Mouse (Mus musculus): ENCODE measurements at regions not wholly inside any gene's neighbourhood (a gene's known extent, or its start where the extent isn't known, plus 50 kb on each side); places are given as distances from the start of the nearest gene placed in this dataset.

DNA sequence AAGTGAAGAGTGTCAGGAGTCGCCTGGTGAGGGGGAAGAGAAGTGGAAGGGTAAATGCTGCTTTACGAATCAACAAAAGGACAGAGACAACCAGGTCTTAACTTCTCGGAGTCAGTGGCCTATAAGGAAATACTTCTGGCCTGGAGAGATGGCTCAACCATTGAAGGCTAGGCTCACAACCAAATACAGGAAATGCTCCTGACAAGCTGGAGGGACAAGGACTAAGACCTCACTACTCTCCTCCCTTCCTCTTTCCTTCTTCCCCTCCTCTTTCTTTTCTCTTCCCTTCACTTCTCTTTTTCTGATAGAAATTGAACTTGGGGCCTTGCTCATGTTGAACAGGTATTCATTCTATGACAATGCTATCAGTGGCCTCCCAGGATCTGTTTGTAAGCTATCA is 51.7 kb upstream of the Lhfpl2 start:
- 93% methylated on average over 3 of the region's 3 CpGs for WGBS
- no peaks in the 10 kb centered on the region for H3K4me1 ChIP-seq (ENCODE audit: insufficient read depth)
- H3K27me3 ChIP-seq (ENCODE audit: insufficient read depth, low read length) = no peaks in the 10 kb centered on the region
- no peaks in the 10 kb centered on the region for H3K9me3 ChIP-seq (ENCODE audit: low read length)
- no peak overlapping the region for H3K27ac ChIP-seq (ENCODE audit: low read depth, low read length)
- no peak overlapping the region for H3K4me3 ChIP-seq (ENCODE audit: low read depth, low read length)
- H3K36me3 ChIP-seq (ENCODE audit: insufficient read depth) = no peaks in the 10 kb centered on the region
- no peak for ATAC-seq
- no peak for DNase-seq
- no peak overlapping the region for H3K9ac ChIP-seq
- TF ChIP-seq CTCF (IDR thresholded peaks at IDR 0.05; ENCODE audit: low read depth) = no peak
- no peak overlapping the region for H3K4me2 ChIP-seq (ENCODE audit: low read depth)

All from forebrain, postnatal 0 days (tissue).